Mouse (Mus musculus) left cerebral cortex, postnatal 25 days (tissue): ENCODE measurements around the gene Exosc6. TPM values are rescaled to one million over a fixed set of nuclear protein-coding genes. Genes with fewer than 3 reads are reported as not detected.
"Not testable (repeated sequence)": the region's sequence is repeated elsewhere in the genome, so short reads cannot be mapped to it uniquely, and the experiment has no call there.

Experiments
- DNase-seq, 2 experiments: peaks; one replicate each; pipeline ENCODE4 v3.0.0; 2022; ENCODE audit warnings: low spot score in 2 of 2, mixed read lengths in 1 of 2
- intact Hi-C: fragments of 180-260 bp; cut with DNase I; formaldehyde crosslinking; loops from one replicate; pipeline ENCODE4 v1.15.1; 2025
- total RNA-seq, 2 experiments: library from RNA; stranded (reverse); gene quantifications; 2 replicates each; pipeline ENCODE4 v1.2.3; 2021

The Exosc6 gene
- total RNA-seq, 2 experiments from 2014 or later = not detected

DNA sequence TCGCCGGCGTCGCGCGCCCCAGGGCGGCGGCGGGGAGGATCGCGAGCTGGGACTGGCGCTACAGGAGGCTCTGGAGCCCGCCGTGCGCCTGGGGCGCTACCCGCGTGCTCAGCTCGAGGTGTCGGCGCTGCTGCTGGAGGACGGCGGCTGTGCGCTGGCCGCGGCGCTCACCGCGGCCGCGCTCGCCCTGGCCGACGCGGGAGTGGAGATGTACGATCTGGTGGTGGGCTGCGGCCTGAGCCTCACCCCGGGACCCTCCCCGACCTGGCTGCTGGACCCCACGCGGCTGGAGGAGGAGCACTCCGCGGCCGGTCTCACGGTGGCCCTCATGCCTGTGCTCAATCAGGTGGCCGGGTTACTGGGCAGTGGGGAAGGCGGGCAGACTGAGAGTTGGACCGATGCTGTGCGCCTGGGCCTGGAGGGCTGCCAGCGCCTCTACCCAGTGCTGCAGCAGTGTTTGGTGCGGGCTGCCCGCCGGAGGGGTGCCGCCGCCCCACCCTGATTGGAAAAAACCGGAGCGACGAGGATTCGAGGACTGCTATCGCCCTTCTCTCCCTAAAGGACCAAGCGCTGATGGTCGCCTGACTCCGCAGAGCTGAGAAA is 653 bp downstream of the Exosc6 start:
- DNase-seq = peak; percentile 33 to 40
- intact Hi-C loops = loop anchor here (1.0 kb wide), 1 partner anchor 34 kb away; no protein-coding TSS in a partner anchor

DNA sequence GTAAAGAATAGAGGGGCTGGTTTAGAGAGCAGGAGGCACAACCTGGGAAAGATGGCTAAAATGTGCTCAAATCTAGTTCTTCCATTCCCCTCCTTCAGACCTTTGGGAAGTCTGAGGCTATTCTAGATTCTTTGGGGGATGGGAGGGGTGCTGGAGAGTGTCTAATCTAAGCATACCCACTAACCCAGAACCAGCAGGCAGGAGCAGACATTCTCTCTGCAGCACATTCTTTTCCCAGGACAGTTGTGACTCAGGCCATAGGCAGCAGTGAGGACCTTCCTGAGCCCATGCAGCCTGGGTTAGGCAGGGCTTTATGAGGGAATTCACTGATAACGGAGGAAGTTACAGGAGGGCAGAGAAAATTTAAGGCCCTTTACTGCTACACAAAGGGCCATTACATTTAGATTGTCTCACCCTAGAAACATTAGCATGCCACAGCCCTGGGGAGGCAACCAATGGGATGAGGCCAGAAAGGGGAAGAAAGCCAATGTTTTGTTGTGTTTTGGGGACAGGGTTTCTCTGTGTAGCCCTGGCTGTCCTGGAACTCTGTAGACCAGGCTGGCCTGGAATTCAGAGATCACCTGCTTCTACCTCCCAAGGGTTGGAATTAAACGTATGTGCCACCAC is 2.9 kb downstream of the Exosc6 start:
- intact Hi-C loops = no loop called here
- no peak for DNase-seq

DNA sequence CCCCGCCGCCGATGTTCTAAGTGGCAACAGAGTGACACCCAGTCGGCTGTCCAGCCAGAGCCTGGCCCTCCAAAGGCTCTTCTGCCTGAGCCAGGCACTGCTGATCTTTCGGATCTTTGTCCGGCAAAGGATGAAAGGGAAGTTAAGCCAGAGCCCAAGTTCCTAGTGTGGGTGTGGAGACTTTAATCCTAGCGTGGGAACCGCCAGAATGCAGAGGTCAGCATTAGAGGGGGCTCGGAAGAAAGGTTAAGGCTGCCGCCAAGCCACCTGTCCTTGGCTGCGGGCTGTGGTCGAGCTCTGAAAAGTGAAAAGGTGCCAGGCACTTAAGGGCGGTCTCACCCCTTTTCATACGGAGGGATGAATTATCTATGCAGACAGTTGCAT is 5.5 kb downstream of the Exosc6 start:
- no peak for DNase-seq
- intact Hi-C loops = no loop called here

DNA sequence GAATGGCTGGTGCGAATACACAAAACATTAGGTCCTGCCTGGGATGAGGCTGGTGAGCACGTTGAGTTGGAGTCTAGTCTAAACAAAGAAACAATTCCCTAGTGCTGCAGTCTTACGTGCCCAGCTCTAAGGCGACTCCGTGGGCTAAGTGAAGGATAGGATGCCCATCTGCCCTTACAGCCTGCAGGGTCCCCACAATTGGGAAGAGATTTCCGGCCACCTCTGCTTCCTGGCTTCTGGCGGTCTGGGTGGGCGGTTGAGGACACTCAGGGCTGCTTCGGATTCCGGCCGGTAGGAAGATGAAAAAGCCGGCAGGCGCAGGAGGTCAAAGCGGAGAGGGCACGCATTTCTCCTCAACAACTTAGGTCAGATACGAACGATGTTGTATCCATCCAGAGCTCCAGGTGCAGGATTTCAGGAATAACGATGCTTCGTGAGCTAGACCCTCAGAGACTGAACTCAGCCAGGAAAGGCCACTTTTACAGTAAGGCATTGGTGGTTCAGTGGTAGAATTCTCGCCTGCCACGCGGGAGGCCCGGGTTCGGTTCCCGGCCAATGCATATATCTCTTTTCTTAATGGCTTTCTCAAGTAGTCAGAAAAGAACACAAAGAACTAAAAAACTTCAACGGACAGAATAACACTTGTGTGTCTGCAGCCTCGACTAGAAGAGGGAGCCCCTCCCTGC is 6.1 kb downstream of the Exosc6 start:
- intact Hi-C loops = no loop called here
- peak; percentile 95 to 97 for DNase-seq

DNA sequence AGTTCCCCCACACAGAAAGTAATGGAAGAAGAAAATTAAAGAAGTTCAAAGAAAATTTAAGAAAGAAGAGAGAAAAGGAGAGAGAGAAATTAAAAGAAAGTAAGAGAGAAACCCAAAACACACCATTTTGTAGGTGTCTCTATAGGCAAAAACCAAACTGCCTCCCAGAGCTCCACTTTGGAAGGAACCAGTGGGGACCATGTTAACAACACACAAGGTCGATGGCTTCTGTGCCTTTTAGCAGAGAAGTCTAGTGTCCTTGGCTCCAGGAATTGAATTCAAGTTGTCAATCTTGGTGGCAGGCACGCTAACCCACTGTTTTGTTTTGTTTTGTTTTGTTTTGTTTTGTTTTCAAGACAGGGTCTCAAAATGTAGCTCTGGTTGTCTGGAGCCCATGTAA is 6.8 kb downstream of the Exosc6 start:
- intact Hi-C loops = no loop called here
- DNase-seq = no peak

DNA sequence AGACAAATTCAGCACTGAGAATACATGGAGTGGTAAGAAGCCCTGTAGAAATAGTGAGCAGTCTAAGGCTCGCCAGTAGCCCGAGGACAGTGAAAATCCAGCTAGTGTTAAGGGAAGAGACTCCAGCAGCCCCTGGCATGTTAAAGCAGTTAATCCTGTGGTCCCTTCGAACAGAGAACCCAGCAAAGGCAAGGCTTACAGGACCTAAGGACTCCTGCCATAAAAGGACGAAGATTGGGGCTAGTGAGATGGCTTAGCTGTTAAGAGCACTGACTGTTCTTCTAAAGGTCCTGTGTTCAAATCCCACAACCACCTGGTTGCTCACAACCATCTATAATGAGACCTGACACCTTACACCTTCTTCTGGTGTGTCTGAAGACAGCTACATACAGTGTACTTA is 10.2 kb downstream of the Exosc6 start:
- intact Hi-C loops = no loop called here
- DNase-seq = no peak

DNA sequence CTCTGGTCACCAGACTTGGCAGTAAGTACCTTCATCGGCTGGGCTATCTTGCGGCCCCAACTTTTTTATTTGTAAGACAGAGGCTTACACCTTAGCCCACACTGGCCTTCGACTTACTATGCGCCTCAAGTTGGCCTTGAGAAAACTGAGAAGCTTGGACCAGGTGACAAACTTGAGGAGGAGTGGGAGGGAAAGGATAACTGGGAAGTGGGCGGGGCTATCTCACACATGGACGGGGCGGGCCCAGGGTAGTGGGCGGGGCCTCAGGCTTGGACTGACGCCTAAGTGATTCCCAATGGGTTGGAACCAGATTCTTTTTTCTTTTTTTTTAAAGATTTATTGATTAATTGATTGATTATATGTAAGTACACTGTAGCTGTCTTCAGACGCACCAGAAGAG is 11.3 kb downstream of the Exosc6 start:
- intact Hi-C loops = no loop called here
- DNase-seq = no peak

DNA sequence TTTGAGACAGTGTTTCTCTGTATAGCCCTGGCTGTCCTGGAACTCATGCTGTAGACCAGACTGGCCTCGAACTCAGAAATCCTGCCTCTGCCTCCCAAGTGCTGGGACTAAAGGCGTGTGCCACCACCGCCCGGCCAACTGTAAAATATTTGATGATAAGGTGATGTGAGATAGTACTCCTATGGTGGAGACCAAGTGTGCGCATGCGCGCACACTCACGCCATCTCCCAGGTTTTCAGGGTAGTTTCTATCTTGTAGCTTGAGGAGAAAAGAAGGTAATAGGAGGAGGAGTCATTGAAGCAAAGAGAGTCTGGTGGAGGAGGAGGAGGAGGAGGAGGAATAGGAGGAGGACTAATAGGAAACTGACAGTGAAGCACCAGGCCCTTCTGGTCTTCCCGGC is 12.5 kb downstream of the Exosc6 start:
- DNase-seq, intact Hi-C loops: not testable (repeated sequence)

DNA sequence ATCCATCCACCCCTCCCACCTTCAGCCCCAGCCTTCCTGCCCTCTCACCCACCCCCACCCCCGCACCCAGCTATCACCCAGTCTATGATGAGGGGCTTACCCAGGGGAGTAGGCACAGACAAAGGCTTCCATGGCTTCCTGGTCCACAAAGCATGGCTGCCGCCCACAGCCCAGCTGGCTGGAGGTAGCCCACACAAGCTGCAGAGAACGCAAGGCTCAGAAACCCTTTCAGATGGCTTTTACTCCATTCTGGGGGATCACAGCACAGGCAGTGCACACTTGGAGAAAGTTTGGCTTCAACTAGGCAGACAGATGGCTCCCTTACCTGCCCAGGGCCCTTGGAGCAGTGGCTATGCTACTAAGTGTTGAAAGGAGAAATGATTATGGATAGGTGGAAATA is 19.8 kb downstream of the Exosc6 start:
- intact Hi-C loops = no loop called here
- peak; percentile 50 to 87 for DNase-seq

DNA sequence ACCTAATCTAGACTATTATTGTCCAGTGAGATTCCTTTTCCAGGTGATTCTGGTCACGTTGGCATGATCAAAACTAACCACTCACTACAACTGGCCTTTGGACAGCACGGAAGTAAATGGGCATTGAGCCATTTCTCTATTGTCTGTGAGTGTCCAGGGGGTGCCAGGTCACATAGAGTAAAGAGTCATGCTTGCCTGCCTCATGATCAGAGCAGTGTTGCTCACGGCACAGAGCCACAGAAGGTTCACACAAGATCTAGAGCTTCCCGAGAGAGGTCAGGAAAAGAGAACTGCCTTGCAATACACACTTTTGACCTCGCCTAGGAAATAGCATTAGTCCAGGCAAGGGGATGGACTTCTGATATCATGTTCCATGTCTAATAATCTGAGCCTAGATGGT is 23.3 kb downstream of the Exosc6 start:
- intact Hi-C loops = no loop called here
- DNase-seq = no peak

DNA sequence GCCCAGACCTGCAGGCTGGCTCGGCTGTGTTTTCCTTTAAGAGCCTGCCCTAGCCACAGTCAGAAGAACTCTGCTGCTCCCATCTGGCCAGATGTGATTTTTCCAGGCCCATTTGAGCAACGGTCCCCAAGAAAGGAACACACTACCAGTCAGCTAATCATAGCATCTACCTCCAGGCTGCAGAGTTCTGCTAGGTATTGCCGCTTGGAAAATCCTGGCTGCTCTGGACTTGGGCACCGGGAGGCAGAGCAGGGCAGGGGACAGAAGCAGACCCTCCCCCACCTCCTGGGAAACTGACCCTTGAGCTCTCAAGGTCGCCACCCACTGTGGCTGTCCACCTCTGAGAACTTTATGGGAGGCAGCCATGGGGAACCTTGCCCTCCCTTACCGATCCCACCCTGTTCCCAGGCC is 23.7 kb downstream of the Exosc6 start:
- DNase-seq = no peak
- intact Hi-C loops = no loop called here

DNA sequence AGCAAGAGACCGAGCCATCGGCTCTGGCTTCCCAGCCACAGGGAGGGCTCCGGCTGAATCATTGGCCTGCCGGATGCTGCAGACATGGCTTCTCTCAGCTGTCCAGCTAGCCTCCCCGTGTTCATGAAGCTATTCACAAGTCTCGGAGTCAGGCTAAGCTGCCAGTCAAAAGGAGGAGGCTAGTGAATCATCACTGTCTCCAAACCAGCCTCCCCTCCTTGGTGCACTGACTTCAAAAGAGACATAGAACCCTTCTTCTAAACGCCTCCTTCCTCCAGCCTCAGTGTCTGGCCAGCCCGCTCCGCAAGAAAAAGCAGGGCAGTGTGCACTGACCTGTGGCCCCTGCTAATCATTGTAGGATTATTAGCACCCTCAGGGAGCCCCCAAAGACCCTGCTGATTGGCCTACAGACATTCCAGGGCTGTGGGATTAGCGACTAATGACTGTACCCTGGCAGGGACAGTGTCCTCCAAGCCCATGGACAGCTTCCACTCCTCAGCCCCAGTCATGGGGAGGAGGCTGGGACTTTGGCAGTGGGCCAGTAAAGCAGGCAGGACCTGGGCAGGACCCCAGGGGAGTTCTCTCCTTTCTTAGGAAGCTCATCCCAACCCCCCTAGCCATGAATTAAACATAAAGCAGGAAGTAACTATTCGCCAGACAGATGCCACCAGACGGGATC is 25.6 kb downstream of the Exosc6 start:
- peak in 1 of 2 experiments; percentile 21 for DNase-seq

DNA sequence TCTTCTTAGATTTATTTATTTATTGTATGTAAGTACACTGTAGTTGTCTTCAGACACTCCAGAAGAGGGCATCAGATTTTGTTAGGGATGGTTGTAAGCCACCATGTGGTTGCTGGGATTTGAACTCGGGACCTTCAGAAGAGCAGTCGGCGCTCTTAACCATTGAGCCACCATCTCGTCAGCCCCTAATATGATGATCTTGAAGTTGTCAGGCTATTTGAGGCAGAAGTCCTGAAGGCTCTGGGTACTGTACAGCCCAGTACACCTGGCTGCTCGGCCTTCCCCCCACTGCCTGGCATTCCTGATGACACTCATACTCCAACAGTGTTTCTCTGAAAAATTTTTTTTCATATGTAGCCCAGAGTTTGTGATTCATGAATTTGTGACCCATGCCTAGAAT is 27.8 kb downstream of the Exosc6 start:
- DNase-seq, intact Hi-C loops: not testable (repeated sequence)

More for the DNA sequence above, 25.6 kb downstream of the Exosc6 start:
- intact Hi-C loops = no loop called here

DNA sequence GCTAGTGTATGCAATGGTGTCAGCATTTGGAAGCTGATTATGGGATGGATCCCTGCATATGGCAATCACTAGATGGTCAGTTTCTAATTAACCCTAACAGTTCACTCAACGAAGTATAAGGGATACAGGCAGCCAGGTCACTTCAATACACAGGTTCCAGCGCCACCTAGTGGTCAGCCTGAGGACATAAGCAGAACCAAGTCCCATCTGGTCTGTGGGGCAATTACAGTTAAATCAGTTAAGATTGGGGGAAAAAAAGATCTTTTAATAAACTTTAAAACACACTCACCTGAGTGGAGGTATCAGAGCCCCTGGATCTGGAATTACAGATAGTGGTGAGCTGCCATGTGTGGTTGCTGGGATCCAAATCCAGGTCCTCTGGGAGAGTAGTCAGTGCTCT is 34.0 kb downstream of the Exosc6 start:
- DNase-seq = peak; percentile 64 to 74
- intact Hi-C loops = loop anchor here (1.0 to 5.0 kb wide), 2 partner anchors 34 to 93 kb away; partner anchors contain the start of genes Ddx19a and Exosc6

DNA sequence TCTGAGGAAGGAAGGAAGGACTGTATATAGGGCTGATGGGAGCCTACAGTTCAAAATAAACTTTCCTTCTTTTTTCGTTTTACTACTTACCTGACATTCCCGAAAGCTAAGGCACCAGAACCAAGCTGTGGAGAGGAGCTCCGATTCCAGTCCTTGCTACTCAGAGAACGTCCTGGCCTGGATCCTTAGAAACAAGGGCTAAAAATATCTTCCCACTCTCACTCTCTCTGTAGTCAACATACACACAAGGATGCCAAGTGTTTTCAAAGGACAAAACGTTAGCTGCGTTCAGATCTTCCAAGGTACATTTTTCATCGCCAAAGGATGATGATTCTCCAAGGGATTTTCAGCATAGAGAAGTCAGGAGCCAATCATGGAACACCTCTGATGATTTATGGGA is 35.6 kb downstream of the Exosc6 start:
- DNase-seq = peak; percentile 15 to 43
- intact Hi-C loops = loop anchor here (5.0 kb wide), 1 partner anchor 94 kb away; the partner anchor contains the start of gene Ddx19a

DNA sequence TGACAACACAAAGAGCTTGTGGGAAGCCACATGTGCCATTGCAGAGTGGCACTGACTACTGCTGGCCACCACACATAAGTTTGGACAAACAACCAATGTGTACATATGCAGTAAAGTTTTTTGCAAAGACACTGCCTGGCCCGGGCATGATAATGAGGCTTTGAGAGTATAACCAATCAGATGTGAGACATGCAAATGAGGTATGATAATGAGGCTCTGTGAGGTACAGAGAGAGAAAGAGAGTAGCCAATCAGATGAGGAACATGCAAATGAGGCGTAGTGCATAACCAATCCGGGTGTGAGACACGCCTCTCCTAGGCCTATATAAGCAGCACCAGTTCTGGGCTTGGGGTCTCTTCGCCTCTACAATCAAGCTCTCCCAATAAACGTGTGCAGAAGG is 36.2 kb downstream of the Exosc6 start, which contains the start of gene Clec18a:
Gene Clec18a, minus strand, starts transcription at position 101 of the 400 bp plus-strand sequence.
- intact Hi-C loops = loop anchor here (5.0 kb wide), 1 partner anchor 95 kb away; the partner anchor contains the start of gene Ddx19a
- DNase-seq = not testable (repeated sequence)

DNA sequence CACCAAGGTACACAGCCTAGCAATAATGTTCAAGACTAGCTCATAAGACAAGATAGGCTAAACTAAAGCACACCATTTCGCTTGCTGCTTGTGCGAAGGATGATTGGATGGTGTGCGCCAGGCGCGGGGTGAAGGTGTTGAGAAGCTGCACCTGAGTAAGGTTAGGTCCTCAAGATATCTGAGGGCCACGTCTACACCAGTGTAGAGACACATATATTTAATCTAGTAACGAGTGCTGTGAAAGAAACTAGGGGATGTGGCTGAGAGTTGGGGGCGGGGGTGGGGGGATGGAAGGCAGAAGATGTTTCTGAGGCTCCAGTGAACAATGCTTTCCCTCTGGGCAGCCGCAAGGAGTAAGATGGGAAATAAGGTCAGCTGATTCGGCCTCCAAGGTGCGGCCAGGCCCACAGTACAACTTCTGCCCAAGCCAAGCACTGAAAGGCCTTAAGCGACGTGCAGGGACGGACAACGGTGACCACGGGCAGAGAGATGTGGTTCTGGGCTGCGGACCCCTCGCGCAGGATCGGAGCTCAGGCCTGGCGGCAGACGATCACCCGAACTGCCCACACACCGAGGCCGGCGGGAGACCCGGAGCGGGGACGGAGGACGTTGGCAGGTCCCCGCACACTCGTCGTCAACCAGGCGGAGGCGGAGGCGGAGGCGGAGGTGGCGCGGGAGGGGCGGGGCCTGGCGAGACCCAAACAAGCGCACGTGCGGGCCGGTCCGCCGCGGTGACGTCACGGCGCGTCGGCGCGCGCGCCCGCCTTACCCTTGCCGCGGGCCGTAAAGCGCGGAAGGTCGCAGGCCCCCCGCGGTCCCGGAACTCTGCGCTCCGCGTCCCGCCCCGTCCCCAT is 38.0 kb downstream of the Exosc6 start, which contains the start of gene Pdpr:
Gene Pdpr, plus strand, starts transcription at position 766 of the 854 bp plus-strand sequence.
- intact Hi-C loops = loop anchor here (5.0 kb wide), 1 partner anchor 97 kb away; the partner anchor contains the start of gene Ddx19a
- DNase-seq = peak; percentile 91 to 92

DNA sequence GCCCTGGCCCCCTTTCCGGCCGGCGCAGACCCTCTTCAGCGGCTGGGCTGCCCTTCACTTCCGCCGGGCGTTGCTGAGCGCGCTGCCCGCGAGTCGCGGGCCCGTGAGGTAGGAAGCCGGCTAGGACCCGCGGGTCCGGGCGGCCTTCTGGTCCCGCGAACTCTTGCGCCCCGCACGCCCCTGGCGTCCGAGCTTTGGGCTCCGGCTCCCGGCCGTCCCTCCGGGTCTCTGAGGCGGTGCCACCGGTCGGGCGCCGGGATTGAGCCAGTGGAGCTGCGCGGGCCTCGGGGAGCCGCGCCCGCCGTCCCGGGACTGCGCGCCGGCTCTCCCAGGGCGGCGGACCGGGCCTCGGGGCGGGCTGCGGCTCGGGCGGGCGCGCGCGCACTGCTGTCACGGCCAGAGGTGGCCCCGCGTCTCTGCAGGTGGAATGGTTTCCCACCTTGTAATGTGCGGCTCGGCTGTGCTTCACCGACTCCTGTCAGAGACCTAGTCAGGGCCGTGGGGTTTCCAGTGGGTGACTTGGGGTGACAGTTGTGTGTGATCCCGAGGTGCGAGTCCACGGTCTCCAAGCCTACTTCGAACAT is 38.7 kb downstream of the Exosc6 start:
- intact Hi-C loops = loop anchor here (5.0 kb wide), 2 partner anchors 47 to 98 kb away; partner anchors contain the start of gene Ddx19a
- peak in 1 of 2 experiments; percentile 35 for DNase-seq
